Mouse (Mus musculus): Measurements from ENCODE around the gene Rai14. TPM values are rescaled to one million over a fixed set of nuclear protein-coding genes. Genes with fewer than 3 reads are reported as not detected.

Gene Rai14
- total RNA-seq, 2 experiments from 2014 or later, result 3.8 to 6.9 TPM

DNA sequence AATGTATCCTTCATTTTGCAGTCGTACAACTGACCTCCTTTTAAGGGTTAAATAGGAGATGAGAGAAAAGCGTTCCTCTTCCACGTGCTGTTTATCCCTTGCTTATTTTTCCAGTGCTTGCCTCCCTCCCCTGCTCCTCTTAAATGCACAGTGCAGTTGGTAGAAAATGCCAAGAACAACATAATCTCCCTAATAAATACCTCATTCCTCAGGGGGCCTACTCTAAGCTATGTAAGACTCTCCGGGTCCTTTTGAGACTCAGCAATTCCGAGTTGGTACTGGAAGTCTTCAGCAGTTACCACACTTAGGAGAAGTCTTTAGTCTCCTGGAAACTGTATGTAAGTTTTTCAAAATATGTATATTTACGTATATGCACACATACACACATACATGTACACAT is 22.9 kb downstream of the Rai14 start:
- no peak for ATAC-seq (replicated peaks; ENCODE audit: poor library complexity)

DNA sequence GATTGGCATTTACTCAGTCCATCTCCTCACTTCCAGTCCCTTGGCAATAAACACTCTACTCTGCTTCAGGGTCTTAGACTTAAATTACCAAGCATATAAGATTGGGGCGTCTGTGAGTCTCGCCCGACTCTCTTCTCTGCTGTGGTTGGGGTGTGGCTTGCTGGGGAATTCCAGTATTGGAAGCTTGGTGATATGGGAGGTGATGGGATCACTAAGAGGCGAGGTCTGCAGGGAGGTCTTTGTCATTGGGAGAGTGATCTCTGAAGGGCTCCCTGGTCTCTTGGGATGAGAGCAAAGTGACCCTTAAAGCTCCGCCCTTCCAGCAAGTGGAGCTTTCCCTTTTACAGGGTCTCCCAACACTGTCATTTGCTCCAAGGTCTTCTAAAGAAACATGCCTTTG is 23.5 kb downstream of the Rai14 start:
- ATAC-seq (replicated peaks; ENCODE audit: poor library complexity), result no peak

DNA sequence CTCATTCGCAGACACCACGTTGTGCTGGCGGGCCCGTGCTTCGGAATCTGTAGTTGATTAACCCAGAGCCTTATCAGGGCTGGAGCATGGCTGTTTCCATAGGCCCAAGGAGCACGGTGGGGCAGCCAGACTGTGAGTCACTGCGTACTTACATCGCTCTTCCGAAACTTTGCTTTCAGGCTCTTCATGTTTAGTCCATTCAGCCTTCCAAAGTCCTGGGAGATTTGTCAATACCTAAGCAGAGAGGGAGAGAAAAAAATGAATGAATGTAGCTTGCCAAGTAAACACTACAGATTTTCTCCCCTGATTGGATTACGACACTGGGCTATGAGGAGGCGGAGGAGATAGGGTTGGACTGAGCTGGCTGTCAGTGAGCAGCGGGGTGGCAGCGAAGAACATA is 24.2 kb downstream of the Rai14 start:
- no peak for ATAC-seq (replicated peaks; ENCODE audit: poor library complexity)

DNA sequence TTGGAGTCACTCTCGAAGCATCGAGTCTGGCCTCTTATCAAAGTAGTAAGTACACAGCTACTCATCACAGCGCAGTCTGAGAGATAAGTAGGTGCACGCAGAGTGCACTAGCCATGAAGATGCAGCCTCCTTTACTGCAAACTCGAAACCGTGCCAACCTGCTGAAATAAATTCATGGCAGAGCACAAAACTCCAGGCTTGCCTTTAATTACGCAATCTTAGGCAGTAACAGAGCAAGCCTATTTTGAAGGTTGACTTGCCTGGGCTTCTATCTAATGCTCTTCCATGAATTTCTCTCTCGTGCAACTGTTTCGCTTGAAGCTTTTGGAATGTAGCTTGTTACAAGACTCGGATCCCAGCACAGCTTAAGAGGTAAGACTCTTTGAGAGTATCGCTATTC is 25.1 kb downstream of the Rai14 start:
- ATAC-seq (replicated peaks; ENCODE audit: poor library complexity), result no peak

DNA sequence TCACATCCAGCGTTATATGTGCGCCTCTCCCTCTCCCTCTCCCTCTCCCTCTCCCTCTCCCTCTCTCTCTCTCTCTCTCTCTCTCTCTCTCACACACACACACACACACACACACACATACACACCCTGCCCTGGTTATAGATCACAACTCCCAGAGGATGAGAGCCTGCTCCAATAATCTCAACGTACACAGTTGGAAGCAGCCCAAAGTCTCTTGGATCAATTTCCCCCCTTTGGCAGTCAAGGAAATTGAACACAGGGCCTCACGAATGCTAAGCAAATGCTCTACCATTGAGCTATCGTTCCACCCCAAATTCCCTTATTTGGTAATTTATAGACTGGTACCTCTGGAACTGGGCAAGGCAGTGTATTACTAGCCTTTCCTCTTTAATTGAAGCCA is 25.7 kb downstream of the Rai14 start:
- no peak for ATAC-seq (replicated peaks; ENCODE audit: poor library complexity)

DNA sequence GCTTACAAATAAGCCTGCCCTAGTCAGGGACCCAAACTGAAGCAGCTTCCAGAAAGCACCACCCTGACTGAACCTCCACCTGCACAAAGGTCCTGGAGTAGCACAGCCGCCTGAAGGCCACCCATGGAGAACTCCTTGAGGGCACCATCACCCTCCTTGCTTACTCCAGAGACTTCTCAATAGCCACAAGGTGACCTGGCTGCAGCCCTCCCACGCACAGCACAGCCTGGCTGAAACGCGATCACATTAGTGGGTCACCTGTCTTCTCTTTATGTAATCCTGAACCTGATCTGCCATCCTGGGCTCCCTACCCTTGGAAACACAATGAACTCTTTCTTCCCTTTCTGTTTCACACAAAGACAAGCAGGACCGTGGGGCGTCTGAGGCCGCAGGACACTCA is 27.1 kb downstream of the Rai14 start:
- ATAC-seq (replicated peaks; ENCODE audit: poor library complexity), result no peak

DNA sequence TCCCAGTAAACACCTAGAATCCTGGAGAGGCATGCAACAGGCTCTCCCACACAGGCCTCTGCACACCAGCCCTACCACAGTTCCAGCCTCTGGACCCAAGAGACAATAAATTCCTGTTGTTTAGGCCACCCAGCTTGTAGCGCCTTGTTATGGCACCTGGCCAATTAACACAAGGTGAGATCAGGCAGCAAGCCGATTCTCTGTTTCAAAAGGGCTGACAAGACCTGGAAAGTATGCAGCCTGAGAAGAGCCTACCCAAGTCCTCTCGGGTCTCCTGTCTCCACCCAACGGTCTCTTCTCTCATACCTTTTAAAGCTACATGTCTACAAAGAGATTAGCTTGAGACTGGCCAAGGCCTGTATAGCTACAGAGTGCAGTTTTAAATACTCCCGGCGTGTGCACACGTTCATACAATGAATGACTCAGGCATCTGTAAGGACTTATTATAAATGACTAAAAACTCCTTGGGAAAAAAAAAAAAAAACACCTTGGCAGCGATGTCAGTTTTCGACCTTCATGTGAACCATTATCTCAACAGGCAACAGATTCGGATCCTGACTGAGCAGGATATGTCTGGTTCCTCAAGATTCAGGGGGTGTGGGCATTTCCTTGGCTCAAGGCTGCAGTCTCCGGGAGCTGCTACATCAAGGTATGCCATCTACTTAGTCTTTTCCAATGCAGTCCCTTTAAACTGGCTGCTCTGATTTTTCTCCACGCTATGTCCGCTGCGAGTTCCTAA is 28.6 kb downstream of the Rai14 start:
- ATAC-seq (replicated peaks; ENCODE audit: poor library complexity), result no peak

DNA sequence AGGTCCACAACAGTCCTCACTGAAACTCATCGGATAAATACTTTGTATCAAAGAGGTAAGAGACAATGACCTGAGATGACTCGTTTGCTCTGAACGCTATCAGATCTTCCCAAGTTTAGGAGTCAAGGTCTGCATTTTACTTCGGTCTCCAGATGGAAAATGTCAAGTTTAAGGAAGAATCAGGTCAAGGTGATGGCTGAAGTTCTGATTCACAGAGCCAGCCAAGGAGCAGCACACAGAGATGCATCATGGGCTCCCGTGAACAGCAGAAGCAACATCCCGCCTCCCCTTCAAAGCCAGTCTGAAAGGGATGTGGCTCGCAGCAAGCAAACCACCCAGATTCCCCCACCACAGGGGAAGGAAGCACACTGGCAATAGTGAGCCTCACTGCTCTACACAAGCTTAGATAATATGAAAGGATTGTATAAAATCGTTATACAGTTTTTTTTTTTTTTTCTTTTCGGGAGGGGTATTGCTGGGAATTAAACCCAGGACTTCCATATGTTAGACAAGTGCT is 30.7 kb downstream of the Rai14 start:
- ATAC-seq (replicated peaks; ENCODE audit: poor library complexity), result no peak

DNA sequence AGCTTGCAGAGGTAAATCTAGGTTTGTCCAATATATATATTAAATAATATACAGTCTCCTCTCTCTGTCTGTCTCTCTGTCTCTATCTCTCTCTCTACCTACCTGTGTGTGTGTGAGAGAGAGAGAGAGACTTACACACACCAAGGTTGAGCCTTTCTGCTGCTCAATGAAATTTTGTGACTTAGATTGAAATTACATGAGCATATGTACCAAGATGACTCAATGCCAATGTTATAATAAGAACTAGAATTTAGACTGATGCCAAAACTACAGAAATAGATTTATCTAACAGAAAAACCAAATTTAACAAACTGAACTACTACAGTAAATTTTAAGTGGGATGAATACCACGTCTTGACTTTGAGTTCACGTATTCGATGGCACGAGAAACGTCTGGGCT is 33.9 kb downstream of the Rai14 start:
- ATAC-seq (replicated peaks; ENCODE audit: poor library complexity), result no peak

DNA sequence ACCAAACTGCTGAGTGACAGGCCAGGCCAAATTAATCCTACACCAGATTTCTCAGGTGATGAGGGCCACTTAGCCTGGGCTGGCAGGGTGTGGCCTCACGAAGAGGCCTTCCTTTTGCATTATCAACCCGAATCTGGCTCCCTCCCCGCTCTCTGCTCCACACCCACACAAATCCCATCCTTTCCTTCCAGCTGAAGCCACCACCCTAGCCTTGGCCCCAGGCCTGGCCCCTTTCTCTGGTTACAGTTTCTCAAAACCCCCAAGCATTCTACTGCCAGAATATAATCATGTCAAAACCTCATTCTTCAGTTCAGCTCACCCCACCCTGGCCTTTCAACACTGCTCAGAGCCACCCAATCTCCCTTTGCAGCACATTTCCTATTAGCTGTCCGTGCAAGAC is 34.9 kb downstream of the Rai14 start:
- ATAC-seq (replicated peaks; ENCODE audit: poor library complexity), result no peak

DNA sequence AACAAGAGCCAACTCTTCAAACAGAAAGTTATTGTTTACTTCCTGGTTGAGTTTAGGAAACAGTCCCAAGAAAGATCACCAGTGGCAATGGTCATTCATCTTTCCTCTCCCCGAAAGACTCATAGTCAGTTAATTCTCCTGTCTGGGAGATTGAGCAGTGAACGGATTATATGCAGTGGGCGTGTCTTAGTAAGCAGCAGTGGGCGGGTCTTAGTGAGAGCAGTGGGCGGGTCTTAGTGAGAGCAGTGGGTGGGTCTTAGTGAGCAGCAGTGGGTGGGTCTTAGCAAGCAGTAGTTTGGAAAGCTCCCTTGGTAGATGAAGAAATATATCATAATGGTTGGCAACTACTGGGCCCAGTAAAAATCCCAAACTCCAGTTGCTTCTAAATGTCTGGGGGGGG is 38.6 kb downstream of the Rai14 start:
- peak; percentile 79 for ATAC-seq (replicated peaks; ENCODE audit: poor library complexity)

DNA sequence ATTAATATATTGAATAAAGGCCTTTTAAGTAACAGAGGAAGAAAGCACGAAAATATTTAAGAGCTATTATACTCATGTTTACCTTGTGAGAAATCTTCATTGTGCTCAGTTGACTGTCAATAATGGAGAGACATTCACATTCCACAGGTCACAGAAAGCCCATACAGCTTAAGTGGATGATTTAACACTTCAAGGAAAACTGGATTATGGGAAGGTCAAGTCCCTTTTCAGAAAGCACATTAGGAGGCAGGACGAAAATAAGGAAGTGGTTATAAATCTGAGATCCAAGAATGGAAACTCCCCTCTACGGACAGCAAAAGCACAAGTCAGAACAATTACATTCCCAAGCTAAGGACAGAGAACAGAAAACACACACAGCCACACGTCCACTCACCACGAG is 41.5 kb downstream of the Rai14 start:
- no peak for ATAC-seq (replicated peaks; ENCODE audit: poor library complexity)

DNA sequence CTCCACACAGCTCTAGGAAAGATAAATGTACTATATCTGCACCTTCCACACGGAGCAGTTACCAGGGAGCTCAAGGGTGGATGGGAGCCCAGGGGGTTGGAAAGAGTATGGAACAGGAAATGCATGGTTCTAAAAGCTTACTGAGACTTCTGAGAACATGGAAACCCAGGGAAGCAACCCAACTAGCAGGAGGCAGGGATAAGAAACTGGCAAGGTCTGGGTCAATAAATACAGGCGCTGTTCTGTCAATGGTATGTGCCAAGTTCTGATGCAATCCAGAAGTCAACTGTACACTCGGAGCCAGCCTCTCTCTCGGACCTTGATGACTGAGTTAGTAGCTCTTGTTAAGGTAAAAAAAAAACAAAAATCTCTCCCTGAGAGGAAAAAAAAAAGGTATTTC is 42.6 kb downstream of the Rai14 start:
- no peak for ATAC-seq (replicated peaks; ENCODE audit: poor library complexity)

DNA sequence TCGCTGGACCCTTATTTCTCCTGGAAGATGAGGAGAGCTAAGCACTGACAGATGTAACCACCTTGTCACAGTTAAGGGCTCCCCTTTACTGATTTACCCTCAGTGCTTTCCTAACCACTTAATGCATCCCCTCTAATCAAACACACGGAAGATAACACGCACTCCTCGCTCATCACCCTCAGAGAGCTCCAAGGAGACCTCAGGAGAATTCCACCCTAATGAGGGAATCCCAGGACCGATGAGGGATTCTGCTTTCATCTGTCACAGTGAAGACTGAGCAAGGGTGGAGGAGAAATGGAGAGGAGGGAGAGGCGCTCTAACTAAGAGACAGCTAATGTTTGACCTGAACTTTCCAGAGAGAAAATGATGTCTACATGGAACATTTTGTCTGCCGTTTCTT is 44.3 kb downstream of the Rai14 start:
- ATAC-seq (replicated peaks; ENCODE audit: poor library complexity), result no peak

DNA sequence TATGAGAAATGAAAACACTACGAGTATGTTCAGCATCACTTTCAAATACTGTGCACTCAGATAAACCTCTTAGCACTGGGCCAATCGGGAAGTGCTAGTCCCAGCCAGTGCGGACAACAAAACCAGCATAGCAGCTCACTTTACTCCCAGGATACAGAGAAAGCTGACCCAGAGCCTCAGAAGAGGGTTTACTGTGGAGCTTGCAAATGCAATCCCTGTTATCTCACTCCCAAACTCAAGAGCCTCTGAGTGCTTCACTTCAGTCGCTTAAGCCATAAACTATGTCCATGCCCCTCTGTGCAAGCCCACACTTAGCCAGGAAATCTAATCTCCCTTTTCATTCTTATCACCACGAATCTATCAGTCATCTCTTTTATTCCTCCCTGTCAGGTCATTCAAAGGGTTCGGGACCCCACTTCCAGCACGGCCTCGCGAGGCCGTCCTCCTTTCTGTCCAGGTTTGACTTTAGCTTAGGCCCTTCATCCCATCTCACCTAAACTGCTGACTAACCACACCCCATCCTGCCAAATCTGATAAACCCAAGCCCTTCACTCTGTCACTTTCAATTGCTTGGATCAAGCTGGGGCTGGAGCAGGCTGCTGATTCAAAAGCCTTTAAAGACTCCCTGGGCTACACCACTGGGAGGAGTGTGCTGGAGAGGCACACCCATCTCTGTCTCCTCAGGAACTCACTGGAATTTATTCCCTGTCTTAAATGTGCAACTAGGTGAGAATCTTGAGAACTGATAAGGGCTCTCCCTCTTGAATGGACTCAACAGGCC is 46.1 kb downstream of the Rai14 start:
- ATAC-seq (replicated peaks; ENCODE audit: poor library complexity), result no peak

DNA sequence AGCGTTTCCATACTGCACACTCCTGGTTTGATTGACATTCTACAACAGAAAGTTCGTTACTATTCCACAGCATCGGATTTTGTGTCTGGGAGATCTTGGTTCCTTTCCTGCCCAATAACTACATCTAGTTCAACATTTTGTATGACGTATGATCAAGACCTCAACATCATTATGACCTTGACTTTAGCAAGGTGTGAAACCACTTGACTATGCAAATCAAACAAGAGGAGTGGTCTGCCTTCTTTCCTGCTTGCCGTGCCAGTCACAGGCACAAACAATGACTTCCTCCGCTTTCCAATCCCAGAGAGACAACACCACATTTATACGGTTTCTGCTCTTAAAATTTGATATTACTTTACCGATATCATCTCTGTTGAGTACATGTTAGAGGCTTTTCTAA is 48.6 kb downstream of the Rai14 start:
- no peak for ATAC-seq (replicated peaks; ENCODE audit: poor library complexity)

DNA sequence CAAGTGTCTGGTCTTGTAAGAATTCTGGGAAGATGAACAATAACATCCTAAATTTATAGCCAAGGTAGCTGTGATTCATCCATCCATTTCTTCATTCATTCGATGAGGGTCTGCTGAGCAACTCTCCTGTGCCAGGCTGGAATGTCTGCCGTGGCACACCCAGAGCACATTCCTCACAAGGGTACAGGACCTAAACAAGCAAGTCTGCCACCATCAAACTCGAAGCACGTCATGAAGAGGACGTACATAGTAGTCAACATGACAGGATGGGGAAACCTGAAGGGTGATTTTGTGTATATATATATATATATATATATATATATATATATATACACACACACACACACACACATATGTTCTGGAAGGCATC is 49.9 kb downstream of the Rai14 start:
- ATAC-seq (replicated peaks; ENCODE audit: poor library complexity), result no peak

DNA sequence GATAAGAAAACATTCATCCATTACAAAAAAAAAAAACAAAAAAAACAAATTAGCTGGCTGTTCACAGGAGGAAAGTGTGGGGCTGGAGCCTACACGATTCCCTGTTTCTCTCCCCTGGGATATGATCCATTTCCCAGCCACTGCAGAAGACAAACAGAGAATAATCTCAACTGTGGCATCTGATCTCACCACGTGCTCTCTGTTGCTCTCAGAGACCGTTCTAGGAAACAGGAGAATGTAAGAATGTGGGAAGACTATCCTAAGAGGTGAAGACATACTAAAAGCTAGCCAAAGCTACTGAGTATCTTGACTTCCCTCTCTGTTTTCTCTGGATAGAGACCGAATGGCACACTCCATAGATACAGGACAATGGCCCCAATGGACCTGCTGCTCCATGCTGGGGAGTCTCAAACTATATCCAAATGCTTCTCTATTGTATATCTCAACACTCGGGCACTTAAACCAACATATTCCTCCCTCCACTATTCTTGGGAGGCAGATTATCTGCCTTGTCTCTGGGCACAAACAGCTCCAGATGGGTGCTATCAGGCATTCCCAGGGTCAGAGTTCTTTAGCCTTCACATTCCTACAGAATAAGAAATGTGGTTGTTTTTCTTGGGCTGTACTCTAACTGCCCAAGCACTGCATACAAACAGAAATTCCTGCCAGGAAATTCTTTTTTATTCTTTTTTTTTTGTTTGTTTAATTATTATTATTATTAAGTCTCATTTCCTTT is 50.5 kb downstream of the Rai14 start:
- no peak for ATAC-seq (replicated peaks; ENCODE audit: poor library complexity)

DNA sequence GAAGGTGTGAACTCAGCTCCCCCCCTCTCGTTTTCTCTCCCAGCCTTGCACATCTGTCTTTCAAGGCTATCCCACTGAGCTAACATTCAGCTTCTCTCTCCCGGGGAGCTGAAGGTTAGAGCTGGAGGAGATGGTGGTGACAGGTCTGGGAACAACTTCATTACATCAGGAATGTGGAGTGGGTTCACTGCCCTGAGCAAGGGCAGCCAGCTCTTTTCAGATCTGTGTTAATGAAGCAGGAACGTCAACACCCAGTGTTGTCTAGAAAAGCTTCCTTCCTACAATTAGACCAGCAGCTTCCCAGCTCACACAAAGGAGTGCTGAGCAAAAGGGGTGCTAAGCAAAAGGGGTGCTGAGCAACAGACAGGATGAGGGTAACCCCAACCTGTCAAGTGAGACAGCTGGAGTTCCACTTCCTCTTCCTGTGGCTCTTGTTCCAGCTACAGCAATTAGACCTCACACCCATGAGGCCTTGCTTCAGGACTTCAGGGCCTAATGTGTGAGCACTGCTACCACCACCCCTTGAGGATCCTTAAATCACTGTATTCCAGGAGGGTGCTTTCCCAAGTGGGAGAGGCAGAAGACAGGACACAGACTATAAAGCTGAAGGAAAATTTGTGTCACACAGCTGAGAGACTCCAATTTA is 52.3 kb downstream of the Rai14 start:
- ATAC-seq (replicated peaks; ENCODE audit: poor library complexity), result peak; percentile 98

DNA sequence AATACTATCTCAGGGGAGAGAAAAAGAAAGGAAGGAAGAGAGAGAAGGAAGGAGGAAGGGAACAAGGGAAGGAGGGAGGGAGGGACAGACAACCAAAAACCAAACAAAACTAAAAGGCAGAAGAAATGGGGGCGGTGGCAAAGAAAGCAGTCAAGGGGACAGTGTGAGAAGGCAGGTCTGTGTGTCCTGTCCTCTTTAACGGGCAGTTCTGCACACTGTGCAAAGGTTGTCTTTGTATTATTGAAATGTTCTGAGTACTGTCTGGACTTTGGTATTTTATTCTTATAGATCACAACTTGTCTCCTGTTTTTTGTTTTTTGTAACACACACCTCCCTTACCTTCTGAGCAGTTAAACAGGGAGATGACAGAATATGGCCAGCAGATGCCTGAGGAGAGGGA is 55.6 kb downstream of the Rai14 start:
- no peak for ATAC-seq (replicated peaks; ENCODE audit: poor library complexity)

DNA sequence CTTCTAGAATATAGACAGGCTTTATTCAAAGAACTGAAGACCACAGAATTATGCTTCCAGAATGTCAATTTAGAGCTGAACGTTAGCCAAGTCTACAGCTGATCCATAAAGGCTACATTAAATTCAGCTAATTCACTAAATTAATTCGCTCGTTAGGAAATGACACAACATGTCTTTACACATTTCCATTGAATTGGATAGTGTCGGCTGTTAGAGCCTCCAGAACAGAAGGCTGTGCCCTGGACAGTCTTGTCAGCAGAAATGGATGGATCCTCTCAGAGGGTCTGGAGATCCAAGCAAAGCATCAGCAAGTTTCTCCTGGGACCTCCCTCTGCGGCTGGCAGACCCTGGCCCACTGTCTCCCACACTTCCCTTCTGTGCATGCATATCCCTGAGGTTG is 58.3 kb downstream of the Rai14 start:
- ATAC-seq (replicated peaks; ENCODE audit: poor library complexity), result no peak
